Mouse (Mus musculus) lung, embryonic 14.5 days (tissue): ENCODE results near the gene Magi2. TPM values are rescaled to one million over a fixed set of nuclear protein-coding genes. Genes with fewer than 3 reads are reported as not detected.
"Not testable (repeated sequence)": the region's sequence is repeated elsewhere in the genome, so short reads cannot be mapped to it uniquely, and the experiment has no call there.

Experiments
- ATAC-seq: fragments of 200-750 bp; cut with Nextera tagmentation; 2 replicates; pipeline ENCODE4 v1.8.0; 2017; ENCODE audit warnings: mild to moderate bottlenecking, moderate TSS enrichment, moderate library complexity; ENCODE audit not compliant: insufficient read depth
- DNase-seq: peaks from one replicate; pipeline ENCODE4 v3.0.0-alpha.2; 2015
- H3K27ac ChIP-seq: fragments of 300-500 bp; sonication (generic); 2 replicates; pipeline ENCODE4 v1.5.1; 2014; ENCODE audit warnings: low read depth, mild to moderate bottlenecking, moderate library complexity
- H3K27me3 ChIP-seq: fragments of 300-500 bp; sonication (generic); 2 replicates; pipeline ENCODE4 v1.6.1; 2014; ENCODE audit warnings: low read length, control low read depth; ENCODE audit not compliant: insufficient read depth
- H3K36me3 ChIP-seq: fragments of 300-500 bp; sonication (generic); 2 replicates; pipeline ENCODE4 v1.6.1; 2014; ENCODE audit warnings: control low read depth; ENCODE audit not compliant: insufficient read depth
- H3K4me1 ChIP-seq: fragments of 300-500 bp; sonication (generic); 2 replicates; pipeline ENCODE4 v1.6.1; 2014; ENCODE audit warnings: antibody characterized with exemption, control low read depth; ENCODE audit not compliant: insufficient read depth
- H3K4me2 ChIP-seq: fragments of 300-500 bp; sonication (generic); 2 replicates; pipeline ENCODE4 v1.6.1; 2014; ENCODE audit warnings: mild to moderate bottlenecking
- H3K4me3 ChIP-seq: fragments of 300-500 bp; sonication (generic); 2 replicates; pipeline ENCODE4 v1.5.1; 2014; ENCODE audit warnings: low read depth, low read length
- H3K9ac ChIP-seq: fragments of 300-500 bp; sonication (generic); 2 replicates; pipeline ENCODE4 v1.6.1; 2014
- H3K9me3 ChIP-seq: fragments of 300-500 bp; sonication (generic); 2 replicates; pipeline ENCODE4 v1.6.1; 2016; ENCODE audit warnings: low read depth, low read length, control low read depth
- CTCF ChIP-seq: IDR thresholded peaks from 2 replicates; pipeline ENCODE4 v1.5.1; 2016; ENCODE audit warnings: antibody characterized with exemption, low read depth
- WGBS: fragments of 180-500 bp; shearing (Covaris S2); extraction: QIAGEN DNeasy Blood & Tissue Kit; methylation state at CpG from one replicate; pipeline ENCODE4 v1.1.7; 2014; 5-methylcytosine and 5-hydroxymethylcytosine counted together
- polyA plus RNA-seq: library from polyadenylated mRNA; unstranded; fragments of >200 nt; fragmentation: Nextera tagmentation; extraction: Ambion mirVana; gene quantifications from 2 replicates; pipeline ENCODE4 v1.2.1, GENCODE M21; 2014

The Magi2 gene
- polyA plus RNA-seq, 1 experiment from 2014 or later, result 2.4 TPM

DNA sequence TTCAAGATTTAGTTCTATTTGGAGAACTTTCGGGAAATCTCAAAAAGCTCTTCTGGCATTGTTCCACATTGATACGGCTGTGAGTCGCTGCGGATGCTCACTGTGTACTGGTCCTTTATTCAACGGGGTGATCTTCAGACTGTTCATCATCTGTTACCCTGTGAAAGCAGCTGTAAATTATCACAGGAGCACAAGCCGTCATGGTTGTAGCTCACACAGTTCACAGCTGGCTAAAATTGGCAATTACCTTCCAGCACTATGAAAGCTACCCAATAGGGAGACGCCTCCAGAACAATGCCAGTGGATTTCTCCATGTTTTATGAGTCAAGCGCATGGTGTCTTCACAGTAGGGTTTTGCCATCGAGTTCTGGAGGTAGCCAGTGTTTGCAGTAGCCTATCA, 1294.8 kb downstream of the Magi2 start:
- Histone ChIP-seq H3K4me3 (no peak overlapping the region), H3K27ac (no peak overlapping the region), H3K36me3 (no peaks in the 10 kb centered on the region), H3K27me3 (no peaks in the 10 kb centered on the region), H3K9me3 (no peaks in the 10 kb centered on the region), H3K4me1 (no peaks in the 10 kb centered on the region), H3K9ac (no peak overlapping the region), H3K4me2 (no peak overlapping the region)
- DNase-seq, result no peak
- TF ChIP-seq CTCF, result no peak
- no peak for ATAC-seq
- 70% methylated on average over 9 of the region's 9 CpGs for WGBS

GRCm38 (mm10) chr5:20522047-20522446, 1295.2 kb downstream of the Magi2 start:
- no peak for DNase-seq

GRCm38 (mm10) chr5:20523776-20524175, 1296.9 kb downstream of the Magi2 start:
- DNase-seq (no peak), ATAC-seq (no peak)
- Histone ChIP-seq H3K4me3 (no peak overlapping the region), H3K36me3 (no peaks in the 10 kb centered on the region), H3K4me2 (no peak overlapping the region), H3K4me1 (no peaks in the 10 kb centered on the region), H3K9me3 (no peaks in the 10 kb centered on the region), H3K27ac (no peak overlapping the region), H3K27me3 (no peaks in the 10 kb centered on the region), H3K9ac (no peak overlapping the region)
- no peak for TF ChIP-seq CTCF

More at GRCm38 (mm10) chr5:20522047-20522446, 1295.2 kb downstream of the Magi2 start:
- 90% methylated on average over 13 of the region's 13 CpGs for WGBS
- ATAC-seq, result no peak
- H3K27ac ChIP-seq, result no peak overlapping the region
- H3K9ac ChIP-seq, result no peak overlapping the region
- no peaks in the 10 kb centered on the region for H3K27me3 ChIP-seq
- TF ChIP-seq CTCF, result no peak
- H3K4me3 ChIP-seq, result no peak overlapping the region
- H3K36me3 ChIP-seq, result no peaks in the 10 kb centered on the region
- no peaks in the 10 kb centered on the region for H3K9me3 ChIP-seq
- H3K4me1 ChIP-seq, result no peaks in the 10 kb centered on the region
- no peak overlapping the region for H3K4me2 ChIP-seq

DNA sequence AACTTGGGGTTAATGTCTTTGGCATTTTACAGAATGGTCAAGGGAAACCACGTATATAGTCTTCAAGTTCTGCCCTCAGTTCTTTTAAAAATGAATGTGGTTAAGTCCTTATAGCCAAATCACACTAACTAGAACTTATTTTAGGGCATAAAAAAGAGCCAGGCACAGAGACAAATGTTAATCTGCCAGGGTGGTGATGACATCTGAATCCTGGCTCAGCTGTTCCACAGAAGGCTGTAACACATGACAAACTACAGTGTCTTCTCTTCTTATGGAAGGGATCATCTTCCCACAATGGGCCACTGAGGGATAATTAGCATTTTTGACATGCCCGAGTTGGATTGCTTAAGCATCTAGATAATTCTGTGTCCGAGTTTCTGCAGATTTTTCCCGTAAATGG, 1299.8 kb downstream of the Magi2 start:
- ATAC-seq, H3K9me3 ChIP-seq, H3K27ac ChIP-seq, H3K36me3 ChIP-seq, H3K27me3 ChIP-seq, H3K4me3 ChIP-seq, DNase-seq, H3K9ac ChIP-seq, H3K4me1 ChIP-seq, H3K4me2 ChIP-seq: not testable (repeated sequence)
- 88% methylated on average over 1 of the region's 4 CpGs for WGBS

DNA sequence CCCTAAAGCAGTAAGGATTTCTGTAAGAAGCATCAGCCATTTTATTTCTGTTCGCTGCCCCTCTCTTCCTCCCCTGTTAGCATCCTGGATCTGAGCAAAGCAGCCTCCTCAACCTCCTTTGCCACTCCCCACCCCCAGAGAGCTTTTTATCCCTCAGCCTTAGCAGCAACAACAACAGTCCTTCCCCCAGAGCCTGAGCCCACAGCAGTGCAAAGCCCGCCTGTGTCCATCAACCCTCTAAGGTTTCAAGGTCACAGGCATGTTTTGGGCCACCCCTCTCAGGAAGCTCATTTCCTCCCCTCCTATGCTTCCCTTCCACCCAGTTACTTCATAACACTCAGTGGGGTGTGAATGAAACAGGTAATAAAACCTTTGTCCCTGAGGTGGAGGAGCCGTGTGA, 1309.7 kb downstream of the Magi2 start:
- H3K9ac ChIP-seq, result no peak overlapping the region
- H3K27ac ChIP-seq, result no peak overlapping the region
- H3K4me3 ChIP-seq, result no peak overlapping the region
- ATAC-seq (no peak), DNase-seq (no peak)
- no peaks in the 10 kb centered on the region for H3K27me3 ChIP-seq
- H3K4me2 ChIP-seq, result no peak overlapping the region
- 67% methylated on average over 3 of the region's 3 CpGs for WGBS
- H3K36me3 ChIP-seq, result no peaks in the 10 kb centered on the region
- H3K4me1 ChIP-seq, result no peaks in the 10 kb centered on the region
- TF ChIP-seq CTCF, result no peak
- H3K9me3 ChIP-seq, result no peaks in the 10 kb centered on the region

GRCm38 (mm10) chr5:20537369-20538022, 1310.7 kb downstream of the Magi2 start:
- no peak overlapping the region for H3K4me2 ChIP-seq
- ATAC-seq (no peak), DNase-seq (no peak)
- no peaks in the 10 kb centered on the region for H3K27me3 ChIP-seq
- no peaks in the 10 kb centered on the region for H3K36me3 ChIP-seq
- H3K9ac ChIP-seq, result no peak overlapping the region
- H3K27ac ChIP-seq, result no peak overlapping the region
- H3K9me3 ChIP-seq, result no peaks in the 10 kb centered on the region
- no peak overlapping the region for H3K4me3 ChIP-seq
- 64% methylated on average over 8 of the region's 8 CpGs for WGBS
- no peak for TF ChIP-seq CTCF
- no peaks in the 10 kb centered on the region for H3K4me1 ChIP-seq

DNA sequence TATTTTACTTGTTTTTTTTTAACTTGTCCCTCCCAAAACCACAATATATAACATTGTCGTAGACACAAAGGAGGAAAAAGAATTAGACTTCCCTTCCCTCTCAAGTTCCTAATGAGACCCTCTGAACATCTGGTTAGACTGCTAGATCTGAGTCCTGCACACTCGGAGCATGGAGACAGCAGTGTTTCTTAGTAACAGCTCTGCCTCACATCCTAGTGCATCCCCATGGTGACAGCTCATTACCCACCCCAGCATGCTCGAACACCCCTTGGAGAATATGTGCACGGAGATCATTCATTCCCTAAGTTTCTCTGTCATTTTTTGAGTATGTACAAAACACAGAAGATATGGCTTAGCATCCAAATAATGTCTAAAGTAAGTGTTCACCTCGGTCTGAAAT, 1317.5 kb downstream of the Magi2 start:
- H3K4me2 ChIP-seq, result no peak overlapping the region
- no peak overlapping the region for H3K9ac ChIP-seq
- no peak overlapping the region for H3K4me3 ChIP-seq
- H3K4me1 ChIP-seq, result 0 out of 2 replicates have a peak, but pooled peaks cover 6% of the 10 kb centered on the region
- WGBS, result 61% methylated on average over 5 of the region's 5 CpGs
- H3K36me3 ChIP-seq, result no peaks in the 10 kb centered on the region
- H3K27me3 ChIP-seq, result no peaks in the 10 kb centered on the region
- no peak for TF ChIP-seq CTCF
- DNase-seq (no peak), ATAC-seq (no peak)
- H3K27ac ChIP-seq, result no peak overlapping the region
- H3K9me3 ChIP-seq, result no peaks in the 10 kb centered on the region

GRCm38 (mm10) chr5:20559378-20559777, 1332.5 kb downstream of the Magi2 start:
- peak; percentile 69; the same call in 1 of the 2 replicates for ATAC-seq
- Histone ChIP-seq H3K4me2 (no peak overlapping the region), H3K9ac (no peak overlapping the region), H3K4me1 (no peaks in the 10 kb centered on the region), H3K27ac (no peak overlapping the region), H3K4me3 (no peak overlapping the region), H3K36me3 (no peaks in the 10 kb centered on the region), H3K9me3 (no peaks in the 10 kb centered on the region), H3K27me3 (no peaks in the 10 kb centered on the region)
- TF ChIP-seq CTCF, result no peak
- 55% methylated on average over 2 of the region's 2 CpGs for WGBS
- DNase-seq, result peak; percentile 64
